Mouse (Mus musculus): ENCODE results near the gene S100a7a. TPM values are rescaled to one million over a fixed set of nuclear protein-coding genes. Genes with fewer than 3 reads are reported as not detected.
A peak's percentile ranks its signal among the peaks of the same experiment; 100 is the strongest.

S100a7a gene
- total and polyA plus RNA-seq, 2 experiments, result not detected

DNA sequence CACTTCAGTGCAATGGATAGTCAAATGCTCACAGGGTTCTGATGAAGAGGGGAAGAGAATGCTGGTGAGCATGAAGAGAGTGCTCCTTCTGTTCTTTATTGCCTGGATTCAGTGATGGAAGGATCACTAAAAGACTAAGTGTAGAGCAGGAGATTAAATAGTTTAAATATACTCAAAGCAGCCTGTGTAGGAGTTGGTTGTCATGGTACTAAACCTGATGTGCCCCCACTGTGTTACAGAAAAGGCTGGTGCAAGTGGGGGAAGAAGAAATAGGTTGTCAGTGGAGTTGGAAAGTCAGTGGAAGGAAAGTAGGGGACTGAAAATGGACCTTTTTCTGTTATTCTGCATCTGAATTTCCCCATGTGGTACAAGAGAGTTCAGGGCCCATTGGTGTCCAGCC, 4.8 kb upstream of the S100a7a start:
- no peak for DNase-seq (ENCODE audit: extremely low read depth, low read depth, low spot score)
- no peaks in the 10 kb centered on the region for H3K27me3 ChIP-seq (ENCODE audit: control insufficient read depth, insufficient read depth, low read length)
- H3K27ac ChIP-seq (replicated peaks; ENCODE audit: insufficient read depth, low read depth, low read length), result no peak overlapping the region
- H3K9ac ChIP-seq (ENCODE audit: low read depth, low read length), result no peak overlapping the region
- TF ChIP-seq CTCF (IDR thresholded peaks at IDR 0.05; ENCODE audit: low read depth, low read length), result no peak
- no peak for TF ChIP-seq POLR2A (IDR thresholded peaks at IDR 0.05; ENCODE audit: extremely low read depth, insufficient read depth, low read length)
- no peaks in the 10 kb centered on the region for H3K36me3 ChIP-seq (ENCODE audit: control insufficient read depth, insufficient read depth, low read length)
- no peaks in the 10 kb centered on the region for H3K79me2 ChIP-seq (ENCODE audit: control insufficient read depth, insufficient read depth, low read length)
- H3K4me1 ChIP-seq (ENCODE audit: control insufficient read depth, insufficient read depth, low read length), result no peaks in the 10 kb centered on the region
- no peak overlapping the region for H3K4me3 ChIP-seq (ENCODE audit: insufficient read depth, low read depth, low read length)

DNA sequence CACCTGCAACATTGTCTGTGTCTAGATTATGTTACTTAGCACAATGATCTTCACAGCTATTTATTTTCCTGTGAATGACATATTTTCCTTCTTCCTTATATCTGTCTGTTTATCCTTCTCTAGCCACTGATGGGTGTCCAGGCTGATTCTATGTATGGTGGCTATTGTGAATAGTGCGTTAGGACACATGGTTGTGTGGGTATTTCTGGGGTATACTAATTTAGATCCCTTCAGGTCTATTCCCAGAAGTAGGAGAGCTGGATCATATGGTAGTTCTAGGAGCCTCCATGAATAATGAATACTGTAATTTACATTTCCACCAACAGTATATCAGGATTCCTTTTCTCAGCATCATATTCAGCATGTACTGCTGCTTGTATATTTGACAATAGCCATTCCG, 4.0 kb upstream of the S100a7a start:
- H3K79me2 ChIP-seq (ENCODE audit: control insufficient read depth, insufficient read depth, low read length), result no peaks in the 10 kb centered on the region
- no peaks in the 10 kb centered on the region for H3K4me1 ChIP-seq (ENCODE audit: control insufficient read depth, insufficient read depth, low read length)
- no peak for TF ChIP-seq CTCF (IDR thresholded peaks at IDR 0.05; ENCODE audit: low read depth, low read length)
- no peak for TF ChIP-seq POLR2A (IDR thresholded peaks at IDR 0.05; ENCODE audit: extremely low read depth, insufficient read depth, low read length)
- 86% methylated on average over 2 of the region's 2 CpGs for WGBS
- H3K27me3 ChIP-seq (ENCODE audit: control insufficient read depth, insufficient read depth, low read length), result no peaks in the 10 kb centered on the region
- H3K36me3 ChIP-seq (ENCODE audit: control insufficient read depth, insufficient read depth, low read length), result no peaks in the 10 kb centered on the region
- H3K9ac ChIP-seq (ENCODE audit: low read depth, low read length), result no peak overlapping the region
- DNase-seq (ENCODE audit: extremely low read depth, low read depth, low spot score), result no peak
- H3K27ac ChIP-seq (replicated peaks; ENCODE audit: insufficient read depth, low read depth, low read length), result no peak overlapping the region
- no peak overlapping the region for H3K4me3 ChIP-seq (ENCODE audit: insufficient read depth, low read depth, low read length)

DNA sequence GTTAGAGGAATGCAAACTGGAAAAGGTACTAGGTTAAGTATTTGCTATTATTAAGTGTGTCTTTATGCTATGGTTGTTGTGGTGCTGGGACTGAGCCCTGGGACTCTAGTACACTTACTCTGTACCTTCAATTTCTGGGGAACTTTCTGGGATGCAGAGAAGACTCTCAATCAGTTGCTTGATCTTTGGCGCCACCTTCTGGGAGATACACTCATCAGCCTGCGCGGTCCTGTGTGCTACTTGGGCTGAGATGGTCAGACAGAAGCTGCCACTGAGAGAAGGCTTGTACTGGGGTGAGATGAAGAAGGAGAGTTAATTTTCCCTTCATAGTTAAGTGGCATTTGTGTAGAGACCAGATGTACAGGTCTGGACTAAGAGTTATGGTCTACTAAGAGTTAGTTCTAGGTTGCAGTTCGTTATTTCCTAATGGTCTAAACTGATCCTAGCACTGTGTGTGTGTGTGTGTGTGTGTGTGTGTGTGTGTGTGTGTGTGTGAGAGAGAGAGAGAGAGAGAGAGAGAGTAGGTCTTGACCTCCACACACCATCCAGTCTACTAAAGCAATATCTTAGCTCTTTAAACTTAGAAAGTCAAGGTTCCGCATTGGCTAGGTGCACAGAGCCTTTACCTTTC, 824 bp upstream of the S100a7a start:
- no peak overlapping the region for H3K27ac ChIP-seq (replicated peaks; ENCODE audit: insufficient read depth, low read depth, low read length)
- H3K9ac ChIP-seq (ENCODE audit: low read depth, low read length), result no peak overlapping the region
- H3K36me3 ChIP-seq (ENCODE audit: control insufficient read depth, insufficient read depth, low read length), result no peaks in the 10 kb centered on the region
- no peak overlapping the region for H3K4me3 ChIP-seq (ENCODE audit: insufficient read depth, low read depth, low read length)
- no peaks in the 10 kb centered on the region for H3K27me3 ChIP-seq (ENCODE audit: control insufficient read depth, insufficient read depth, low read length)
- TF ChIP-seq POLR2A (IDR thresholded peaks at IDR 0.05; ENCODE audit: extremely low read depth, insufficient read depth, low read length) (no peak), CTCF (IDR thresholded peaks at IDR 0.05; ENCODE audit: low read depth, low read length) (peak; percentile 79)
- WGBS, result 38% methylated on average over 5 of the region's 5 CpGs
- H3K79me2 ChIP-seq (ENCODE audit: control insufficient read depth, insufficient read depth, low read length), result no peaks in the 10 kb centered on the region
- DNase-seq (ENCODE audit: extremely low read depth, low read depth, low spot score), result peak; percentile 33
- no peaks in the 10 kb centered on the region for H3K4me1 ChIP-seq (ENCODE audit: control insufficient read depth, insufficient read depth, low read length)

DNA sequence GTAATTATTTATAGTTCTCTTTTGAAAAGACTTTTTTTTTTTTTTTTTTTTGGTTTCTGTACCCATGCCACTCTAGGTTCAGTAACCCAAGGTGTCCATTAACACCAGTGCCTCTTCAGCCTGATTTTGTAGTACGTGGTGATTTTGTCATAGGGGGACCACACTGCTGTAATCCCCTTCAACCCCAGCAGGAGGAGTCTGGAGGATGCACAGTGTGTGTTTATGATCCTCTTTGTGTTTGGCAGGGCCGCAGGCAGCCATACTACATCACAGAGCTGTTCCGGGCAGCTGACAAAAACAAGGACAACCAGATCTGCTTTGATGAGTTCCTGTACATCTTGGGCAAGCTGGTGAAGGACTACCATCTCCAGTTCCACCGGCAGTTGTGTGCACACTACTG, 3.6 kb downstream of the S100a7a start:
- no peak overlapping the region for H3K4me3 ChIP-seq (ENCODE audit: insufficient read depth, low read depth, low read length)
- no peaks in the 10 kb centered on the region for H3K36me3 ChIP-seq (ENCODE audit: control insufficient read depth, insufficient read depth, low read length)
- no peak overlapping the region for H3K27ac ChIP-seq (replicated peaks; ENCODE audit: insufficient read depth, low read depth, low read length)
- H3K79me2 ChIP-seq (ENCODE audit: control insufficient read depth, insufficient read depth, low read length), result no peaks in the 10 kb centered on the region
- 67% methylated on average over 4 of the region's 4 CpGs for WGBS
- DNase-seq (ENCODE audit: extremely low read depth, low read depth, low spot score), result no peak
- no peaks in the 10 kb centered on the region for H3K4me1 ChIP-seq (ENCODE audit: control insufficient read depth, insufficient read depth, low read length)
- no peaks in the 10 kb centered on the region for H3K27me3 ChIP-seq (ENCODE audit: control insufficient read depth, insufficient read depth, low read length)
- TF ChIP-seq POLR2A (IDR thresholded peaks at IDR 0.05; ENCODE audit: extremely low read depth, insufficient read depth, low read length) (no peak), CTCF (IDR thresholded peaks at IDR 0.05; ENCODE audit: low read depth, low read length) (no peak)
- H3K9ac ChIP-seq (ENCODE audit: low read depth, low read length), result no peak overlapping the region

DNA sequence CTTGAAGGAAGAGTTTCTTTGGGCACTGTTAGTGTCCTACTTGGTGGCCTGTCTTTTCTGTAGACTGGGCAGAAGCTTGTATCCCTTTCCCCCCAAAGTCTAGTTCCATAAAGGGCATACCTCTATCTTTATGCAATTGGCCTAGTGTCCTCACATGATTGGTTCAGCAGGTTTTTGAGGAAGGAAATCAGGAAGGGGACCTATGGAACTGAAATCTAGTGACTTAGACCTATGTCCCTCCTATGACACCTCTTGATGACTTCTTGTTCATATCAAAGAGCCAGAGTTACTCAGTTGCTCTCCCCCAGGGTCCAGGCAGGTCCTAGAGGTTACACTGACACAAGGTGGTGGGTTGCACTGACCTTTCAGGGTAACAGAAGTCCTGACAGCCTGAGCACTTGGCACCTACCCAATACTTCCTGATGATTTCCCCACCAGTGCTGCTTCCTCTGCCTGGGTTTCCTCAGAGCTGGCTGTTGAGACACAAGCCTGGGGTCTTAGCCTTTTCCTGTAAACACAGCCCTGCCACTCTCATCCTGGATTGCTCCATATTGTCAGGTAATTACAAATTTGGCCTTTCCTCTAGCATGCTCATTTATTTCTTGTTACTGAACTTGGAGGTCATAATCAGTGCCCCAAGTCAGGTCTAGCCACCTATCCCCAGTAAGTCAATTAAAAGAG, 5.7 kb downstream of the S100a7a start:
- H3K36me3 ChIP-seq (ENCODE audit: control insufficient read depth, insufficient read depth, low read length), result no peaks in the 10 kb centered on the region
- no peak for DNase-seq (ENCODE audit: extremely low read depth, low read depth, low spot score)
- no peak overlapping the region for H3K4me3 ChIP-seq (ENCODE audit: insufficient read depth, low read depth, low read length)
- no peaks in the 10 kb centered on the region for H3K27me3 ChIP-seq (ENCODE audit: control insufficient read depth, insufficient read depth, low read length)
- no peaks in the 10 kb centered on the region for H3K4me1 ChIP-seq (ENCODE audit: control insufficient read depth, insufficient read depth, low read length)
- no peak for TF ChIP-seq CTCF (IDR thresholded peaks at IDR 0.05; ENCODE audit: low read depth, low read length)
- no peak for TF ChIP-seq POLR2A (IDR thresholded peaks at IDR 0.05; ENCODE audit: extremely low read depth, insufficient read depth, low read length)
- H3K79me2 ChIP-seq (ENCODE audit: control insufficient read depth, insufficient read depth, low read length), result no peaks in the 10 kb centered on the region
- no peak overlapping the region for H3K9ac ChIP-seq (ENCODE audit: low read depth, low read length)
- no peak overlapping the region for H3K27ac ChIP-seq (replicated peaks; ENCODE audit: insufficient read depth, low read depth, low read length)

DNA sequence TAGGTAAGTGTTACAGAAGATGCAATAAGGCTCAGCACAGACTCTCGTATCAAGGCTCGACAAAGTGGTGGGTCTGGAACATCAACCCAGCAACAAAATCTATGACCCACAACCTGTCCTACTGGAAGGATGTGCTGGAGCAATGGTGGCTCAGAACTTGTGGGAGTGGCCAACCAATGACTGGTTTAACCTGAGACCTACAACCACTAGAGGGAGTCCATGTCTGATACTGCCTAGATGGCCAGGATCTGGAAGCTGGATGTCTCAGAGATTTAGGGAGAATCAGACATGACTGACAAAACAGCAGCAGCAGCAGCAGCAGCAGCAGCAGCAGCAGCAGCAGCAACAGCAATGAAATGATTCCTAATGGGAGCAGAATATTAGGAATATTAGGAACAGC, 10.4 kb downstream of the S100a7a start:
- TF ChIP-seq CTCF (IDR thresholded peaks at IDR 0.05; ENCODE audit: low read depth, low read length) (peak; percentile 30; the same call in 1 of the 2 replicates), POLR2A (IDR thresholded peaks at IDR 0.05; ENCODE audit: extremely low read depth, insufficient read depth, low read length) (no peak)
- peak; percentile 40 for DNase-seq (ENCODE audit: extremely low read depth, low read depth, low spot score)
- no peak overlapping the region for H3K27ac ChIP-seq (replicated peaks; ENCODE audit: insufficient read depth, low read depth, low read length)
- no peaks in the 10 kb centered on the region for H3K4me1 ChIP-seq (ENCODE audit: control insufficient read depth, insufficient read depth, low read length)
- no peaks in the 10 kb centered on the region for H3K27me3 ChIP-seq (ENCODE audit: control insufficient read depth, insufficient read depth, low read length)
- no peaks in the 10 kb centered on the region for H3K79me2 ChIP-seq (ENCODE audit: control insufficient read depth, insufficient read depth, low read length)
- WGBS, result 87% methylated on average over 2 of the region's 2 CpGs
- H3K36me3 ChIP-seq (ENCODE audit: control insufficient read depth, insufficient read depth, low read length), result no peaks in the 10 kb centered on the region
- no peak overlapping the region for H3K4me3 ChIP-seq (ENCODE audit: insufficient read depth, low read depth, low read length)
- H3K9ac ChIP-seq (ENCODE audit: low read depth, low read length), result no peak overlapping the region

Measured in liver, adult 2 months (tissue).